Mouse (Mus musculus) embryo, embryonic 10 days (tissue): ENCODE measurements at regions not wholly inside any gene's neighbourhood (a gene's known extent, or its start where the extent isn't known, plus 50 kb on each side); places are given as distances from the start of the nearest gene placed in this dataset.

ENCODE experiments used
- DNase-seq: peaks from one replicate; pipeline ENCODE4 v3.0.0-alpha.2; 2015; ENCODE audit warnings: low spot score

DNA sequence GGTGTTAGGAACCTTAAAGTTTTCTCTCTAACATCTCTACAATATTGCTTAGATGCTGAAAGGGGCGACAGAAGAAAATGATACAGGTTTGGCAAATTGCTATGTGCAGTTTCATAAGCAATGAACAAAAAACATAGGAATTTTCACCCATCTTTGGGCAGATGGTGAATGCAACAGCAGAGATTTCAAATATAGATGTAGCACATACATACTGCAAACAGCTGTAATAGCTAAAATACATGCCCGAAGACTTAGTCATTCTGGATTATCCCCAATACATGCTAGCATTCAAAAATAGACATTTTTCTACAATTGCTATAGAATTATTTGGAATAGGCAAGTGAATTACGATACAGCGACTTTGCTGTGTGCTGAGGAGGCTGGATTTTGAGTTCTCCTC, 544.1 kb downstream of the D3Ertd751e start:
- no peak for DNase-seq

DNA sequence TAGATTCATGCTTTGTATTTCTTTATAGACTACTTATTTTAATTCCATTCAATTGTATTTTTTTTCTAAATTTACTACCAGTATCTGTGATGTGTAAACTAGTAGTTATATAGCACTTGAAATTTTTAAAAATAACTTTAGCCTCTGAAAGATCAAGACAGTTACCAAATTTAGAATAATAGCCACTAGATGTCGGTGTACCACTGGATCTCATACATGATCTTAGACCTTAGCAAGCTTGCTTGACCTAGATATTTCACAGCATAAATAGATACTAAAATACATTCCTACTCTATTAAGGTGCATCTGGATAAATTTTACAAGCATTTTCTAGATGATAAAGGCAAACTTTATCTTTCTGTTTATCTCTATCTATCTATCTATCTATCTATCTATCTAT, 570.0 kb downstream of the D3Ertd751e start:
- DNase-seq: no peak

DNA sequence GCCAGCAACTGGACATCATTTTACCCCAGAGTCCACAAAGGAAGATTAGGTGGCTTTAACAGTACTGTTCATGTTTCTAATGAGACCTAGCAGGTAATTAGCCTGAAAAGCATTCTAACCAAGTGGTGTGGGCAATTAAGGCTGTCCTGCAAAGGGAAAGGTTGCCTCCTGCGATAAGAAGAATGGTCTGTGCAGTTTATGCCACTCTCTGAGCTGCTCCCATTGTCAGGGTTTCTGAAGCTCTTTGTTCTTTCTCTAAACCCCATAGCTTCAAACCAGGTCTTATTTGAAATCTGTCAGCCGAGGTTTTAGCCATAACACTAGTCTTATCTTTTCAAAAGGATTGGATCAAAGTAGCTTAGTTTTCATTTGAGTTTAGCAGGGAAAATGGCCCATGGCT, 585.3 kb downstream of the D3Ertd751e start:
- DNase-seq: peak; percentile 4

DNA sequence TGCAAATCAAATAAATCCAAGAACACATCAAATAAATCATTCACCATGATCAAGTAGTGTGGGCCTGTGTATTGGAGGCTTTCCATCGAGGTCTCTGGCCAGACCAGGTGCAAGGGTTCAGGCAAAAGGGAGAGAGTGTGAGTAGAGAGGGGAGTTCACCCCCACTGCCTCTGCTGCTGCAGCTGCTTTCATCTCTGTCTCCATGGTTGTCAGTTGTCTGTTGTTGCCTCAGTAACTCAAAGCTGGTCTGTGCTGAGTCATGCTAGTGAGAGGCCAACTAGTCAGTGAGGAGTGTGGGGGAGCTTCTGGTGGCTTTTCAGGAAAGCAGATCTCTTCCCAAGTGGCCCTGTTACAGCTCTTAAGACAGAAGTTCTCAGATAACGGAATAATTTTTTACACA, 600.4 kb downstream of the D3Ertd751e start:
- DNase-seq: peak; percentile 6

DNA sequence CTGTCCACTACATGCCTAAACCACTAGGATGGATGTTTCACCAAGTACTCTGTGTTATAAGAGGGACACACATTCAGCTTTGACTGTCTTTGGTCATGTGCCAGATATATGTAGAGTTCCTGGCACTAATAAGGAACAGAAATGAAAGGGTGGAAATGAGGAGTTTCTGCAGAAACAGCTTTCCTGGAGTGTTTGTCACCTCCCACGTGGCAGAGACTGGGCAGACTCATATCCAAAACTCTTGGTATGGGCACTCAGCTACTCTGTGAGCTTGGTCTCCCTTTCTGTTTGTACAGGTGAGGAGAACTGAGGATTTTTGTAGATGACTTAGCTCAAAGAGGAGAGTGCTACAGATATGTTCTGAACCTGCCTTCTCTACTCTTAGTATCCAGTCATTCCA, 634.4 kb downstream of the D3Ertd751e start:
- DNase-seq: no peak

DNA sequence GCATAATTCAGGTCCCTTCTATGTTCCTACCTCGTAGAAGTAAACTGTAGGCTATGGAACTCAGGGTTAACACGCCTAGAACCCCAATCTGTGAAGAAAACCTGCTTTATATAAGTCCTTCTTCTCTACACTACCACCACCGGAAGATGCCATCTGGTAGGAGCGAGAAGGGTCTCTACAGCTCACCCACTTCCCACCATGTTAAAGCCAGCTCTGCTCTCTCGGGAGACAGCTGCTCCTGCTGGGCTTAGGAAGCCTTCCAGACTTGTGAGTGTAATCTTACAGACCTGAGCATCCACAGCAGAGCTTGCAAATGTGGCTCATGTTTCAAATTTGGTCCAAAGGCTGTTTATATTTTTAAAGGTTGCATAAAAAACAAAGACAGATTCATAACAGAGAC, 639.7 kb downstream of the D3Ertd751e start:
- no peak for DNase-seq

DNA sequence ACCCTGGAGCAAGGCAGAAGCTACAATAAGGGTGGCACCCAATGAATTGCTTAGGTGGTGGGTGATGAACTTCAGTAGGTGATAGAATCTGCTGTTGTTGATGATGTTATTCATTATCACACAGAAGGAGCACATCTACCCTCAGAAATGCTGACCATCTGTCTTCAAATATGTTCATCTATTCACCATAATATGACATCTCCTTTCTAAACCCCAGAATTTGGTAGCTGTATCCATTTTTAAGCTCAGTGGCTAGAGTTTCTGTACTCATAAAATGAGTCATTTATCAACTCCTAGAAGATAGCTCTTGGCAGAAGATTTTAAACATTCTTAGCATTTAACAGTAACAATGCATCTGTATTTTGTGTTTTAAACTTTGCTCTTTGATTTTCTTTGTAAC, 660.3 kb downstream of the D3Ertd751e start:
- no peak for DNase-seq

DNA sequence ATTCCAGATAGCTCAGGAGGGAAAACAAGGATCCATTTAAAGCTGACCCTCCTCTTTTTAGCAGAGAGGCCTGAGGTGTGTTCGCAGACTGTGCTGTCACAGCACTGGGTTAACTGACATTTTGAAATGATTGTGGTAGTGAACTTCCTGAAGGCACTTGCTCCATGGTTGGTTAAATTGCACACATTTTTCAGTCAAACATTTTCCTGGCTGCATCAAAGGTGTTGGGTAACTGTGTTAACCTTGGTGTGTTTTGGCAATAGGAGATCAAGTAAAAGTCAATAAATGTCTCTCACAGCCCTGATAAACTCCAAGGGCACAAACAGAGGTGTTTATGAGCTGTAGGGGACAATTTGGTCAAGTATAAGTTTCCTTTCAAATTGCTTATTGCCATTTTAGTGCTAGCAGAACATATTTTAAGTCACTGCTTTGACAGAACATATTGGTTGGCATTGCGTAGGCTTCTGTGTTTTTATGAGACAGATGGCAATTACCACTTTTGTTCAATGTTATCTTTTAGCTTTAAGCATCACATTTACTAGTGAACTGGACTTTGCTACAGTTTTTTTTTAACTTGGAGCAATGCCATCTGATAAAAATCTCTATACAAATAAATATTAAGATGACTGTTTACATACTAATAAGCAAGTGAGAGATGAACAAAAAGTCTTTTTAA, 666.7 kb downstream of the D3Ertd751e start:
- DNase-seq: no peak

DNA sequence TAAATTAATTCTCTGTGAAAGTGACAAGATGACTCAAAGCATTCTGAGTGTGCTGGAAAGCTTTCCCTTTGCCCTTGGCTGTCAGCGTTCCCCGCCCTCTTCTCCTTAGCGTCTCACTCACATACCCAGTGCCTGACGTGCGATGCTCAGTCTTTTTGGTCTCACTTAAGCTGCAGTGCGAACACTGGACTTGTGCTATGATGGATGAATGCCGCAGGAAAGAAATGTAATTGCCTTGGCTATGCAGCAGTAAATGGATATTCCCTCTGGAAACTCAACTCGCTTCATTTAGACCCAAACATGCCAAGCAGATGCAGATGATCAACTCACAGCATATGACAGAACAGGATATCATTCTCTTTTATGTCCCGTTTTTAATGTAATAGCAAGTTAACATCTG, 685.0 kb downstream of the D3Ertd751e start:
- DNase-seq: peak; percentile 10

DNA sequence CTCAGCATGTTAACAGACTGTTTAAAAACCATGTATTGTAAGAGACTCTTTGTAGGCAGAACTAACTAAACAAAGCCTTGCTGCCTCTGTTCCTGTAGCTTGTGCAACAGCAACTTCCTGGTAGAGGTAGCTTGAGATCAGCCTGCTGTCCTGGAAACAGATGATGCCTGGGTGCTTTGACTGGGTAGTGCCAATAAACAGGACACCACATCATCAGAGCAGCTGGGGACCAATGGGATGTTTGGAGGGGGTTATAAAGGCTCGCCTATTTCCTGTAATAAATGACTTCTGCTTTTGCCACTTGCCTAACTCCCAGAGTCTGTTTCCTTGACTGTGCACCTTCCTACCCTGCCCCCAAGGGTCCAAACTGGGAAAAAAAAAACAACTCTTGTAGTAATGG, 707.2 kb downstream of the D3Ertd751e start:
- no peak for DNase-seq

DNA sequence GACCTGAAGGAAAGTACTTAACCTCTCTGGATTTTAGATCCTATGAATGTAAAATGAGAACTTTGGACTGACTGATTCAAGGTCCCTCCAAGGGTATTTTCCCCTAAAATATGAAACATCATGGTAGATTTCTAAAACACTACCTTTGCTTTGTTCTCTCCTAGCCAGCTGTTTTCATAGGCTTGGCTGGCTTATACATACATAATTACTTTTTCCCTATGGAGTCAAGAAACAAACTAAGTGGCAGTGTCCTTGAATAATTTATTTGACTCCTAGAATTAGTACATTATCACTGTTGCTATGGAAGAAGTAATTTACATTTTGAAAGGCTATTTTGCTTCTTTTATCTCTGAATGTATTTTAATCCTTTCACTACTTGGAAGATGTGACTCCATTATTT, 721.9 kb downstream of the D3Ertd751e start:
- DNase-seq: no peak

DNA sequence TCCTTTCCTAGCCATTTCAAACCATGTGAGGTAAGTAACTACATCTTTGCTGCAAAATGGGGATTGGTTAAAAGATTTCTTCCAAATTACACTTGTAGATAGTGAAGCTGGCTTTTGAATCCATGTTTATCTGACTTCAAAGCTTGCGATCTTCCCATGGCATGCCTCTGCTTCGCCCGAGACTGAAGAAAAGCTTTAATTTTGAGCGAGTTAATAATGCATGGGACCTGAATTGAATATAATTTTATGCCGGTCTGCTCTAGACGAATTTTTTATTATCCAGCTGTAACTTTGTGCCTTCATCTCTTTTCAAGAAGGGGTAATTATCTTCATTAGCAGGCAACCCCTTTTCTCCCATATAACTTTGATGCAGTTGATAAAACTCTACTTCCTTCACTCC, 724.7 kb downstream of the D3Ertd751e start:
- no peak for DNase-seq

DNA sequence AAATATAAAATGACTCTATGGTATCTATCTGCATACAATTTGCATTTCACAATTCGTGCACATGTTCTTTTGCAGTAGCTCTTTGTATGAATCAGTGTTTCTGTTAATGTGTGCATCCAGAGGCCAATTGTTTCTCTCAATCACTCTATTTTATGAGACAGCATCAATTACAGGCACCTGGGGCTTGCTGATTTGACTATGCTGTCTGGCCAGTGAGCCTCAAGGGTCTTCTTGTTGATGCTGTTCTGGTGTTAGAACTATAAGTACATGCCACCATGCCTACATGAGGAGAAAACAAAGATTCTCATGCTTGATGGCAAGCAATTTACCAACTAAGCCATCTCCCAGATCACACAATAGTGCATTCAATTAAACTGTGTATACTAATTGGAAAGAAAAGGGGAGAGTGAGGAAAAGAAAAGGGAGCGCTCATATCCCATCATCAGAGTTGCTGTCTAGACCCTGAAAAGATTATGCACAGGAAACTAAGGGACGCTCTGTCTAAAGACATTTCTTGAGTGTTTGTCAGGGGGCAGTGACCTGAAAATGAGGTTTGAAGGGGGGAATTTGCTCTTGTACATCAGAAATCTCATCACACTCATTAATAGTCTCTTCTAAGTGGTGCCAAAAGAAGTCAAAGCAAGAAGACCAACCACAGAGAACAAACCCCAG, 772.6 kb downstream of the D3Ertd751e start:
- no peak for DNase-seq

DNA sequence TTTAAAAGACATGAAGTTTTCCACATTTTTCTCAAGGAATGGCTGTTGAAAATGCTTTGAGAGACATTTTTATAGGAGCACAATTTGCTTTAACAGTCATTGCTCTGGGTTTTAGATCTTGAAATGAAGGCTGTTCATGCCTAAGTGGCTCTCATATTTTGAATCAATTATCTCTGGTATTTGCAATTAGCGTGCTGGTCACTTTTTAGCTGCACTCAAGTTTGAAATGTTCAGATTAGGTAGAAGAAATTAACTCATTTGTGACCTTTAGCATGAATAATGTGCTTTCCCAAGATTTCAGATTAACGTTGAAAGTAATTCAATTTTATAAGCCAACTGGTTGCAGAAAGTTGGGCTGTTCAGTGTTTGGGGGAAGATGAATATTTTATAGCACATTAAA, 773.9 kb downstream of the D3Ertd751e start:
- no peak for DNase-seq

DNA sequence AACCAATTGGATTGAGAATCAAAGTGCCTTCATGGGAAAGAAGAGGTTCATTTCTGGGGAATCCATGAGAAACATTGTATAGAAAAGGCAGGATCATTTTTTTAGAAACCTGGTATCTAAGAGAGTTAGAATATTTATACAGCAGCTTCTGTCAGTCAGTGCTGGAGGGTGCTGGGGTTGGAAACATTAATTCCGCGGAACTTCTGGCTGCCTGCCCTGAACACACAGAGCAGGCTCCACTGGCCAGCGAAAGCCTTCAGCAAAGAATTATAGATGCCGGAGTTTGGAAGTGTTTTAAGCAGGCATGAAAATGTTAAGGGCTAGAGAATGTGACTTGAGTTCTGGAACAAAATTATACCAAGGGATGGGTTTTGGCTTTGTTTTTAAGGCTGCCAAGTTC, 789.0 kb downstream of the D3Ertd751e start:
- no peak for DNase-seq

DNA sequence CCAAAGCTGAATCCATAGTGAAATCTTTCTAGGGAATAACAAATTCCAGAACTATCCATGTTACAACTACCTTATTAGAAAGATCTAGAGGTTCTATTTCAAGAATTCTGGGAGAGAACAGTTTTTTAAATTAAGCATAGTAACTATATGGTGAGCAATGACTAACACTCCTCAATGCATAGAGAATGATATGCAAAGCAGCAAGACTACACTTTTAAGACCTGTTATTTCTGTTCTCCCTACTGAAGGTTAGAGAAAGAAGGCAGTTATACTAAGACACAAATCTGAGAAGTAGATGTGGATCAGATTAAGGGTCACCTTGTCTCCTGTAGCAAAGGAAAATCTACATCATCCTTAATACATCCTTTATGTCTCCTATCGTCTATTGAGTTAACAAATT, 824.3 kb downstream of the D3Ertd751e start:
- no peak for DNase-seq

DNA sequence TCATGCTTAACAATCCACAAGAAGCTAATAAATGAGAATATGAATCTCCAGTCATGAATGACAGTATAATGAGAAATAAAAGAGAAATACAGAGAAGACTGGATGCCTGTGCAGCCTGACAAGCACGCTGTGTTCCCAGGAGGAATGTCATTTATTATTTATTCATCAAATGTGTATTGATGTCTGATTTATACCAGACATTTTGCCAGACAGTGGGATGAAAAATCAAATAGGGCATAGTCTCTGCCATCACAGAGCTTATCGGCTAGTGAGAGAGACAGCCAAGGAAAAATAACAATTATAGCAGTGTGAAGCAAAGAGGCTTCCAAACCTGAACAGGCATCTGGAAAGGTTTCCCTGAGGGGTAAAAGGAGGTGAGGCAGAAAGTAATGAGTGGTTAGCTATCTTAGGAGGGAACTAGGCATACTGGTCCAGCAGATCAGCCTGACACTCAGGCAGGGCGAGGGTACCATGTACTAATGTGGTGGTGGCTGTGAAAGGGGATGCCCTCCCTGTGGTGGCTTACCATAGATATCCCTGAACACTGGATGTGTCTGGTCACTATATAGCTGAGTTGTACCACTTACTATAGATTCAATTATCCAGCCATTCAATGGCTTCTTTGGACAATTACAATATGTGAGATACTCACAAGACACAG, 828.1 kb downstream of the D3Ertd751e start:
- no peak for DNase-seq

DNA sequence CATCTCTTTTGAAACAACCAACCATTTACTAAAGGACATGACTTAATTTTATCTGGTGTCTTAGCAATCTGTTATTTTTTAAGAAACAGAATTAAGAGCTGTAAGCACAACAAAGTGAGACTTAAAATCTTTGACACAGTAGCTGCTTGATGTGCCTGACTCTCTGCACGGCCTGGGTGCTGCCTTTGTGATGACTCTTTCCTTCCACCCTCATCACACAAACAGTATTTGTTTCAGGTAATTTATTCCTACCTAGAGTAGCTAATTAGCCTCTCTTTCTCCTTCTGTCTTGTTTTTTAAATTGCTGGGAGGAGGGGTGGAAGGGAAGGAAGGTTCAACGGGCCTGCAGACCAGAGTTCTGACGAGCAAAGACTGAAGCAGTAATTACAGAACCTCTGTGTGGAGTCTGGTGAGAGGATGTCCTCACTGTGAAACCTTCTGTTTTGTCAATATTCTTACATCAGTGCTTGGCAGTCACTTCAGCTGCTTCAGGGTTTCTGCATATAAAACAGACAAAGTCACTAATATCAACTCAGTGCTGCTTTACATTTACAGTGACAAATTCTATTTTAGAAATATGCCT, 829.6 kb downstream of the D3Ertd751e start:
- no peak for DNase-seq

DNA sequence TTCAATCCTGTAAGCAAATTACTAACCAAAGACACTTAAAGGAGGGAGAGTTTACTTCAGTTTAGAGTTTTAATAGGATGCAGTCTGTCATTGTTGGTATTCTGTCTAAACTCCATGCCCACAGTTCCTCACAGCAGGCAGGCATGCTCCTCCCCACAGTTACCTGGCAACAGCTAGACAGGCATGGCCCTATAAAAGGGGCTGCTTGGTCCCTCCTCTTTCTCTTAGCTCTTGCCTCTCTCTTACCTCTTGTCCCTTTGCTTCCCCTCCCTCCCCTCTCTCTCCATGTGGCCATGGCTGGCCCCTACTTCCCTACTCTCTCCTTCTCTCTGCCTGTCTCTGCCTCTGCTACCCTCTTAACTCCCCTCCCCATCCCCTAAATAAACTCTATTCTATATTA, 830.7 kb downstream of the D3Ertd751e start:
- peak; percentile 68 for DNase-seq

DNA sequence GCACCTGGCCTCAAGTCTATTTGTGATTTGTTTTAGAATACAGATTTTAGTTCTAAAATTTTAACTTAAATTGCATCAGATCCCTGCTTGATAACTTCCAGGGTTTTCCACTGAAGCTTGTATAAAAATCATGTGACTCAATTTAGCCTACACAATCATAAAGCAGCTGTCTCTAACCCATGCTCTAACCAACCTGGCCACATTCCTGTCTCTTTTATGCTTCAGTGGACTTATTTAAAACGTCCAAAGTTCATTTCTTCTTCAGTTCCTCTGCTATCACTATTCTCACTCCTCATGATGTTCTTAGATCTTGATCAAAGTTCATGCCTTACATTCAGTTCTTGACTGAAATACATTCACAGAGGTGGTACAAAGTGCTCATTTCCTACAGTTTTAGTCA, 839.9 kb downstream of the D3Ertd751e start:
- no peak for DNase-seq

DNA sequence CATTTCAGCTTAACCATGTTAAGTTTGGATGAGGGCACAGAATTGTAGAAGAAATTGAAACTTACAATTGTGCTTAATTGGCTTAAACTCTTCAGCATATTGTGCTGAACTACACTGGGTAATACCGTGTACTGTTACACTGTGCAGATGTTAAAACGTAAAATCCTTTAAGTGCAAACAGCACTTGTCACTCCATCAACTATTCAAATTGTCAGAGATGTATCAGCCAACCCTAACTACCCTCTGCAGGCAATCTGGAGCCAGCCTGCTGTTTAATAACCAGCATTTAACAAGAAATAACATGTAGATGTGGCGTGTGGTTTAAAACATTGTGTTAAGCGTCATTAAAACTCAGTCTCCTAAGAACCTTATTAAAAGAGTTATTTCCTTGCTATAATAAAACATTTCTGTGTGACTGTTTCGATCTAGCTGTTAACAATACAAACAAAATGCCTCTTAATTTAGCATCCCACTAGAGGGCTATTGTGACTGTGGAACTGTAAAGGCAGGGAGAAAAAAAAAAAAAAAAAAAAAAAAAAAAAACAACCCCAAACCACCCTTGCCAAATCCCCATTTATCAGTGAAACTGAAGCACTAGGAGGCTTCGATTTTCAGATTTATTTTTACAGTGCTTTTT, 845.0 kb downstream of the D3Ertd751e start:
- no peak for DNase-seq

DNA sequence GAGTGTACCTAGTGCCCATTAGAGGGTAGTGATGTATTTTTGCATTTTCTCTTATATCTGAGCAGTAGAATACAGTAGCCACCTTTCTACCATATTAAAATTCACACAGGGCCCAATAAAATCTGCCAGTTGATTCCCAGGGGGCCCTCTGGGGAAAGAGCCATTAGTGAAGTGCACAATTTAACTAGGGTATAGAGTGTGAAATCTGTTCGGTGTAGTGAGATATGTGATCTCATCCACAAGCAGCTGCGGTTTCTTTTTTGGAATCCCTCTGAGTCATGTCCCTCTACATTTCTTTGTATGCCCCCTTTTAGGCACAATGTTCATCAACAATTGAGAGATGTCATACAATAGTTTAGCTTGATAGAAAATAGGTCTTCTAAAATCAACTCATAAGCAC, 847.1 kb downstream of the D3Ertd751e start:
- DNase-seq: no peak

DNA sequence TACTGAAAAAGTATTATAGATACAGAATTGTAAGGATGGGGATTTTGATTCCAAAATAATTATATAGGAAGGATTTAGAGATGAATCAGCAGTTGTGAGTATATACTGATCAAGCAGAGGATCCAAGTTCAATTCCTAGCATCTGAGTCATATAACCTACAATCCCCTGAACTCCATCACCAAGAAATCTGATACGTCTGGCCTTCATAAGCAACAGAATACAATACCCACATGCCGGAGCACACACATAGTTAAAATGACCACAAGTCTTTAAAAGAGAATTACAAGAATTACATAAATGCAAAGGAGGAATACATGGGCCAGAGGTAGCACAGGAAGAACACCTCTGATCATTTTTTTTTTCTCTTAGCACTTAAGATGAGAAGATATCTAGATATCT, 847.7 kb downstream of the D3Ertd751e start:
- no peak for DNase-seq
